Mouse (Mus musculus) limb, embryonic 13.5 days (tissue): ENCODE data around the gene Aldh1a7. TPM values are rescaled to one million over a fixed set of nuclear protein-coding genes. Genes with fewer than 3 reads are reported as not detected.

Source experiments
- ATAC-seq: fragments of 200-750 bp; cut with Nextera tagmentation; 2 replicates; pipeline ENCODE4 v1.8.0; 2017; ENCODE audit warnings: low read depth, moderate number of reproducible peaks, moderate TSS enrichment; ENCODE audit not compliant: low FRiP score
- H3K27ac ChIP-seq: fragments of 300-500 bp; sonication (generic); 2 replicates; pipeline ENCODE4 v1.5.1; 2015; ENCODE audit warnings: inconsistent platforms, mild to moderate bottlenecking, moderate library complexity
- H3K27me3 ChIP-seq: fragments of 300-500 bp; sonication (generic); 2 replicates; pipeline ENCODE4 v1.6.1; 2015; ENCODE audit warnings: mild to moderate bottlenecking, inconsistent platforms
- H3K36me3 ChIP-seq: fragments of 300-500 bp; sonication (generic); 2 replicates; pipeline ENCODE4 v1.6.1; 2015; ENCODE audit warnings: inconsistent platforms, mild to moderate bottlenecking, moderate library complexity
- H3K4me1 ChIP-seq: fragments of 300-500 bp; sonication (generic); 2 replicates; pipeline ENCODE4 v1.6.1; 2015; ENCODE audit warnings: inconsistent platforms
- H3K4me2 ChIP-seq: fragments of 300-500 bp; sonication (generic); replicated peaks from 2 replicates; pipeline ENCODE4 v1.6.1; 2015; ENCODE audit warnings: inconsistent platforms, mild to moderate bottlenecking, moderate library complexity
- H3K4me3 ChIP-seq: fragments of 300-500 bp; sonication (generic); 2 replicates; pipeline ENCODE4 v1.5.1; 2015; ENCODE audit warnings: moderate library complexity, mild to moderate bottlenecking, inconsistent platforms
- H3K9ac ChIP-seq: fragments of 300-500 bp; sonication (generic); 2 replicates; pipeline ENCODE4 v1.6.1; 2015; ENCODE audit warnings: mild to moderate bottlenecking, inconsistent platforms
- H3K9me3 ChIP-seq: fragments of 300-500 bp; sonication (generic); 2 replicates; pipeline ENCODE4 v1.6.1; 2016; ENCODE audit warnings: inconsistent platforms
- WGBS: fragments of 180-500 bp; shearing (Covaris S2); methylation state at CpG from one replicate; pipeline ENCODE4 v1.1.7; 2015; 5-methylcytosine and 5-hydroxymethylcytosine counted together
- polyA plus RNA-seq: library from polyadenylated mRNA; unstranded; fragments of >200 nt; fragmentation: Nextera tagmentation; extraction: Ambion mirVana; gene quantifications from 2 replicates; pipeline ENCODE4 v1.2.1, GENCODE M21; 2015

Gene Aldh1a7
- 0.99 and 1.5 TPM in 2 replicates for polyA plus RNA-seq

GRCm38 (mm10) chr19:20727381-20727780, at the start of gene Aldh1a7:
Gene Aldh1a7 (minus strand): TSS chr19:20727562.
- ATAC-seq, result peak; percentile 57; the same call in 1 of the 2 replicates

GRCm38 (mm10) chr19:20775681-20776080, 48.3 kb upstream of the Aldh1a7 start:
- Histone ChIP-seq H3K9ac (no peak overlapping the region), H3K4me3 (no peak overlapping the region), H3K9me3 (no peaks in the 10 kb centered on the region), H3K27ac (no peak overlapping the region), H3K4me1 (no peaks in the 10 kb centered on the region), H3K27me3 (no peaks in the 10 kb centered on the region), H3K36me3 (no peaks in the 10 kb centered on the region), H3K4me2 (no peak overlapping the region)
- 73% methylated on average over 2 of the region's 2 CpGs for WGBS
- ATAC-seq, result no peak

More at GRCm38 (mm10) chr19:20727381-20727780, at the start of gene Aldh1a7:
- Histone ChIP-seq H3K27ac (no peak within 1 kb of the TSS), H3K9me3 (no peaks in the 10 kb centered on the region), H3K4me3 (no peak within 1 kb of the TSS), H3K36me3 (no peaks in the 10 kb centered on the region), H3K4me2 (no peak within 1 kb of the TSS), H3K9ac (no peak within 1 kb of the TSS), H3K27me3 (no peaks in the 10 kb centered on the region), H3K4me1 (no peaks in the 10 kb centered on the region)
- WGBS, result 83% methylated on average over 2 of the region's 2 CpGs

GRCm38 (mm10) chr19:20773941-20774340, 46.6 kb upstream of the Aldh1a7 start:
- Histone ChIP-seq H3K9ac (no peak overlapping the region), H3K9me3 (no peaks in the 10 kb centered on the region), H3K4me3 (no peak overlapping the region), H3K4me1 (no peaks in the 10 kb centered on the region), H3K4me2 (no peak overlapping the region), H3K27me3 (no peaks in the 10 kb centered on the region), H3K36me3 (no peaks in the 10 kb centered on the region), H3K27ac (no peak overlapping the region)
- 91% methylated on average over 7 of the region's 7 CpGs for WGBS
- no peak for ATAC-seq

GRCm38 (mm10) chr19:20764214-20764613, 36.9 kb upstream of the Aldh1a7 start:
- Histone ChIP-seq H3K4me1 (no peaks in the 10 kb centered on the region), H3K4me3 (no peak overlapping the region), H3K27me3 (no peaks in the 10 kb centered on the region), H3K9ac (no peak overlapping the region), H3K36me3 (no peaks in the 10 kb centered on the region), H3K27ac (no peak overlapping the region), H3K9me3 (no peaks in the 10 kb centered on the region), H3K4me2 (no peak overlapping the region)
- WGBS, result 33% methylated on average over 1 of the region's 1 CpGs
- peak; percentile 88; the same call in 1 of the 2 replicates for ATAC-seq

- 69% methylated on average over 4 of the region's 4 CpGs for WGBS
- Histone ChIP-seq H3K4me3 (no peak overlapping the region), H3K4me2 (no peak overlapping the region), H3K27ac (no peak overlapping the region), H3K9me3 (no peaks in the 10 kb centered on the region), H3K27me3 (no peaks in the 10 kb centered on the region), H3K4me1 (no peaks in the 10 kb centered on the region), H3K36me3 (no peaks in the 10 kb centered on the region), H3K9ac (no peak overlapping the region)
- no peak for ATAC-seq
Measured at GRCm38 (mm10) chr19:20761675-20762426, 34.5 kb upstream of the Aldh1a7 start.

- Histone ChIP-seq H3K4me3 (no peak overlapping the region), H3K27ac (no peak overlapping the region), H3K27me3 (no peaks in the 10 kb centered on the region), H3K4me2 (no peak overlapping the region), H3K9ac (no peak overlapping the region), H3K36me3 (no peaks in the 10 kb centered on the region), H3K4me1 (no peaks in the 10 kb centered on the region), H3K9me3 (no peaks in the 10 kb centered on the region)
- 80% methylated on average over 3 of the region's 3 CpGs for WGBS
- no peak for ATAC-seq
Measured at GRCm38 (mm10) chr19:20761119-20761518, 33.8 kb upstream of the Aldh1a7 start.

GRCm38 (mm10) chr19:20744630-20745029, 17.3 kb upstream of the Aldh1a7 start:
- Histone ChIP-seq H3K36me3 (no peaks in the 10 kb centered on the region), H3K4me2 (no peak overlapping the region), H3K4me3 (no peak overlapping the region), H3K9me3 (no peaks in the 10 kb centered on the region), H3K9ac (no peak overlapping the region), H3K27ac (no peak overlapping the region), H3K4me1 (no peaks in the 10 kb centered on the region), H3K27me3 (no peaks in the 10 kb centered on the region)
- no peak for ATAC-seq
- WGBS, result 79% methylated on average over 1 of the region's 1 CpGs

GRCm38 (mm10) chr19:20728278-20728677, 916 bp upstream of the Aldh1a7 start:
- Histone ChIP-seq H3K36me3 (no peaks in the 10 kb centered on the region), H3K4me3 (no peak overlapping the region), H3K4me2 (no peak overlapping the region), H3K4me1 (no peaks in the 10 kb centered on the region), H3K9ac (no peak overlapping the region), H3K27ac (no peak overlapping the region), H3K9me3 (no peaks in the 10 kb centered on the region), H3K27me3 (no peaks in the 10 kb centered on the region)
- no peak for ATAC-seq
- 85% methylated on average over 1 of the region's 1 CpGs for WGBS

GRCm38 (mm10) chr19:20722913-20723312, 4.4 kb downstream of the Aldh1a7 start:
- WGBS, result 84% methylated on average over 2 of the region's 2 CpGs
- no peak for ATAC-seq

GRCm38 (mm10) chr19:20720298-20720697, 7.1 kb downstream of the Aldh1a7 start:
- no peak overlapping the region for H3K9ac ChIP-seq
- no peaks in the 10 kb centered on the region for H3K4me1 ChIP-seq
- no peak for ATAC-seq
- H3K36me3 ChIP-seq, result no peaks in the 10 kb centered on the region
- H3K4me3 ChIP-seq, result no peak overlapping the region
- H3K27me3 ChIP-seq, result no peaks in the 10 kb centered on the region
- H3K4me2 ChIP-seq, result no peak overlapping the region
- 85% methylated on average over 2 of the region's 2 CpGs for WGBS
- H3K9me3 ChIP-seq, result no peaks in the 10 kb centered on the region
- no peak overlapping the region for H3K27ac ChIP-seq

More at GRCm38 (mm10) chr19:20722913-20723312, 4.4 kb downstream of the Aldh1a7 start:
- Histone ChIP-seq H3K36me3 (no peaks in the 10 kb centered on the region), H3K9ac (no peak overlapping the region), H3K4me1 (no peaks in the 10 kb centered on the region), H3K9me3 (no peaks in the 10 kb centered on the region), H3K4me2 (no peak overlapping the region), H3K27ac (no peak overlapping the region), H3K4me3 (no peak overlapping the region), H3K27me3 (no peaks in the 10 kb centered on the region)

GRCm38 (mm10) chr19:20715617-20716016, 11.7 kb downstream of the Aldh1a7 start:
- no peaks in the 10 kb centered on the region for H3K36me3 ChIP-seq
- ATAC-seq, result no peak
- H3K9ac ChIP-seq, result no peak overlapping the region
- no peaks in the 10 kb centered on the region for H3K4me1 ChIP-seq
- H3K27me3 ChIP-seq, result no peaks in the 10 kb centered on the region
- H3K4me2 ChIP-seq, result no peak overlapping the region
- WGBS, result 88% methylated on average over 3 of the region's 3 CpGs
- H3K4me3 ChIP-seq, result no peak overlapping the region
- H3K27ac ChIP-seq, result no peak overlapping the region
- no peaks in the 10 kb centered on the region for H3K9me3 ChIP-seq

GRCm38 (mm10) chr19:20715093-20715492, 12.3 kb downstream of the Aldh1a7 start:
- no peaks in the 10 kb centered on the region for H3K36me3 ChIP-seq
- H3K27me3 ChIP-seq, result no peaks in the 10 kb centered on the region
- H3K4me1 ChIP-seq, result no peaks in the 10 kb centered on the region
- WGBS, result 84% methylated on average over 1 of the region's 1 CpGs
- no peak overlapping the region for H3K27ac ChIP-seq
- no peak overlapping the region for H3K9ac ChIP-seq
- H3K4me2 ChIP-seq, result no peak overlapping the region
- no peak overlapping the region for H3K4me3 ChIP-seq
- H3K9me3 ChIP-seq, result no peaks in the 10 kb centered on the region
- no peak for ATAC-seq

- 89% methylated on average over 4 of the region's 4 CpGs for WGBS
- Histone ChIP-seq H3K4me2 (no peak overlapping the region), H3K9ac (no peak overlapping the region), H3K36me3 (no peaks in the 10 kb centered on the region), H3K27ac (no peak overlapping the region), H3K27me3 (no peaks in the 10 kb centered on the region), H3K4me1 (no peaks in the 10 kb centered on the region), H3K4me3 (no peak overlapping the region), H3K9me3 (no peaks in the 10 kb centered on the region)
- ATAC-seq, result no peak
Measured at GRCm38 (mm10) chr19:20714543-20714942, 12.8 kb downstream of the Aldh1a7 start.
